Mouse (Mus musculus) retina, postnatal 1 day (tissue): ENCODE measurements at regions not wholly inside any gene's neighbourhood (a gene's known extent, or its start where the extent isn't known, plus 50 kb on each side); places are given as distances from the start of the nearest gene placed in this dataset.
A peak's percentile ranks its signal among the peaks of the same experiment; 100 is the strongest.

Source experiments
- DNase-seq: peaks from one replicate; pipeline ENCODE4 v3.0.0-alpha.2; 2012

DNA sequence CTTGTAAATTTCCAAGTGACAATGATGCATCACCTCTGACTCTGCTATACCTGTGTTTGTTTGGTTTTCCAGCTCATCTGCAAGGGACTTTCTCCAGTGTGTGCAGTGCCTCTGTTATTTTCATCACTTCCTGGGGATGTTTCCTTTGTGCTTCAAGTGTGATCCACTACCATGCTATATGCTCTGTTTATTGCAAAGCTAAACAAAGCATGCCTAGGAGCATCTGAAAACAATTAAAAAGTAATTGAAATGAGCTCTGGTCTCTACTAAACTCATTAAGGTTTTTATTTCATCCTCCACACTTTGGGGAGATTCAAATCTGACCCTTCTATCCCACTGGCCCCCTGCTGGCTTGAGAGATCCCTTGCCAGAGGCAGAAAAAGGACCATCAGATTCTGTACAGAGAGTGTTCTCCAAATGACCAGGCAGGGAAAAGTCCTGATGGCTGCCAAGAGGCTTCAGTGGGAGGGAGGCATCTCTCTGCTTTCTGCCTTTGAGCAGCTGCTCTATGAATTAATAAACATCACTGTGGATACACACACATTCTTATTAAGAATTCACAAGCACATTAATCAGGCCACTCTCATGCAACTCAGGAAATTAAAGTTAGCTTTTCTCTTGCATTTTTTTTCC is 57.0 kb downstream of the Amd2 start:
- DNase-seq, result peak; percentile 16

DNA sequence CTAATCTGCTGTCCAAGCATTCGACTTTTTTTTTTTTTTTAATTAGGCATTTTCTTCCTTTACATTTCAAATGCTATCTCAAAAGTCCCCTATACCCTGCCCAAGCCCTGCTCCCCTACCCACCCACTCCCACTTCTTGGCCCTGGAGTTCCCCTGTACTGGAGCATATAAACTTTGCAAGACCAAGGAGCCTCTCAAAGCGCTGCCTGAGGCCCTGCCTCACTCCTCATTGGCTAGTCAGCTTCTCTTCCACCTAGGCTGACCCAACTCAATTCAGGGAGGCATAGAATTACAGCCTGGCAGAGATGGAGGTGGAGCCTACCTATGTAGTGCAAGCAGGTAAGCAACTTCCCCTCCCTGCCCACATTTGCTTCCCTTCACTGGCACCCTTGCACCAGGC is 61.8 kb downstream of the Amd2 start:
- no peak for DNase-seq

DNA sequence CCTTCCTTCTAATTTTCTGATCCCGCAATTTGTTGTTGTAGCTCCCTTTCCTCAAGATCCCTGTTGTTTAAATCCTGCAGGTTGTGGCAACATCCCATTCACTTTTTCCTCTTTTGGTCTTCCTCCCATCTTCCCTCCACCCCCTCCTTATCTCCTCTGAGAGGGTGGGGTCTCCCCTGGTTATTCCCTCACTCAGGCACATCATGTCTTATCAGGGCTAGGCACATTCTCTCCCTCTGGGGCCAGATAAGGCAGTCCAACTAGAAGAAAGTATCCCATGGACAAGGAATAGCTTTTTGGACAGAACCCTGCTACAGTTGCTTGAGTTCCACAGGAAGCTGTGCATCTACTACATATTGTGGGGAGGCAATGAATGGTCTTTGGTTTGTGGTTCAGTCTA is 90.8 kb downstream of the Amd2 start:
- no peak for DNase-seq

DNA sequence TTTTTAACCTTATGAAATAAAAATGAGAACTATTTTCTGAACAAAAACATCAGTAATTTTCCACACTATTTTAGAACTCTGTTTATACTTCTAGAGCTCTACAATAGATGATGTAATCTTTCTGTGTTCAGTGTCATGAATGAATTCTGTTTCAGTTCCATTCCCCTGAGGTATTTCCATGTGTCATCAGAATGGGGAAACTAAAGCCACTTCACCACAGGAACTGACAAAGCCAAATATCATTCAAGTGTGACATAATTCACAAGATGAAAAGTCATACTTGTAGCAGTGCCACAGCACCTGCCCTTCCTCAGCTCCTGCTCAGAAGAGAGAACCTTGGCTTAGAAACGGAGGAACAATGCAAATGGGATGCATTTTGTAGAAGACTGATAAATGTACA is 125.4 kb downstream of the Amd2 start:
- peak; percentile 4 for DNase-seq
